Mouse (Mus musculus) stomach, postnatal 0 days (tissue): ENCODE data around the gene Slc6a9. TPM values are rescaled to one million over a fixed set of nuclear protein-coding genes. Genes with fewer than 3 reads are reported as not detected.
A peak's percentile ranks its signal among the peaks of the same experiment; 100 is the strongest.

Experiments
- ATAC-seq: fragments of 200-750 bp; cut with Nextera tagmentation; 2 replicates; pipeline ENCODE4 v1.8.0; 2017; ENCODE audit not compliant: low FRiP score, low TSS enrichment
- DNase-seq: peaks from one replicate; pipeline ENCODE4 v3.0.0-alpha.2; 2016; ENCODE audit warnings: low spot score
- H3K27ac ChIP-seq: fragments of 300-500 bp; sonication (generic); replicated peaks from 2 replicates; pipeline ENCODE4 v1.5.1; 2014; ENCODE audit warnings: mild to moderate bottlenecking, control low read depth
- H3K27me3 ChIP-seq: fragments of 300-500 bp; sonication (generic); 2 replicates; pipeline ENCODE4 v1.6.1; 2014; ENCODE audit warnings: low read length; ENCODE audit not compliant: control insufficient read depth, insufficient read depth
- H3K36me3 ChIP-seq: fragments of 300-500 bp; sonication (generic); 2 replicates; pipeline ENCODE4 v1.6.1; 2014; ENCODE audit warnings: low read length, mixed read lengths; ENCODE audit not compliant: control insufficient read depth, insufficient read depth
- H3K4me1 ChIP-seq: fragments of 300-500 bp; sonication (generic); replicated peaks from 2 replicates; pipeline ENCODE4 v1.6.1; 2014; ENCODE audit warnings: antibody characterized with exemption; ENCODE audit not compliant: control insufficient read depth, insufficient read depth
- H3K4me2 ChIP-seq: fragments of 300-500 bp; sonication (generic); replicated peaks from 2 replicates; pipeline ENCODE4 v1.6.1; 2014; ENCODE audit warnings: low read depth, mild to moderate bottlenecking, control low read depth, moderate library complexity
- H3K4me3 ChIP-seq: fragments of 300-500 bp; sonication (generic); 2 replicates; pipeline ENCODE4 v1.5.1; 2014; ENCODE audit warnings: low read depth, low read length, control low read depth
- H3K9ac ChIP-seq: fragments of 300-500 bp; sonication (generic); 2 replicates; pipeline ENCODE4 v1.6.1; 2014; ENCODE audit warnings: mild to moderate bottlenecking, low read length, control low read depth, mixed read lengths
- H3K9me3 ChIP-seq: fragments of 300-500 bp; sonication (generic); 2 replicates; pipeline ENCODE4 v1.6.1; 2016; ENCODE audit warnings: low read length; ENCODE audit not compliant: control insufficient read depth
- CTCF ChIP-seq: IDR thresholded peaks from 2 replicates; pipeline ENCODE4 v1.5.1; 2016; ENCODE audit warnings: antibody characterized with exemption, low read depth, mild to moderate bottlenecking, moderate library complexity
- EP300 ChIP-seq: optimal IDR thresholded peaks from 2 replicates; pipeline ENCODE3; 2016; ENCODE audit warnings: antibody characterized with exemption
- WGBS: fragments of 180-500 bp; shearing (Covaris S2); extraction: QIAGEN DNeasy Blood & Tissue Kit; methylation state at CpG from one replicate; pipeline ENCODE4 v1.1.7; 2014; 5-methylcytosine and 5-hydroxymethylcytosine counted together
- polyA plus RNA-seq: library from polyadenylated mRNA; unstranded; fragments of >200 nt; fragmentation: Nextera tagmentation; extraction: Ambion mirVana; gene quantifications from 2 replicates; pipeline ENCODE4 v1.2.1, GENCODE M21; 2015

The Slc6a9 gene
- polyA plus RNA-seq, 1 experiment from 2014 or later: 20.6 TPM

DNA sequence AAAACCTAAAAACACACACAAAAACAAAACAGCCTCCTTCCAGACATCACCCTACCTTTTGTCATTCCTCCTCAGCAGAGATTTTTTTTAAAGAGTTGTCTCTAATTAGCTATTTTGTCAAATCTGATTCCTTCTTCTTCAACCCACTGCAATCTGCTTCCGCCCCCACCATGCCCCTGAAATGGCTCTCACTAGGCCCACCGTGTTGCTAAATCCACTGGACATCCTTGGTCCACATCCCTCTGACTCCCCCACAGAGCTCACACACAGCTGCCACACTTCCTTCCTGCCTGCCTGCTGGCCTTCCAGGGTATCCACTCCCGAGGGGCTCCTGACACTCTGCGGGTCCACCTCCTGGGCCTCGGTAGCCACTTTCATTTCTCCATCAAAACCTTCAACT is 44.4 kb downstream of the Slc6a9 start:
- no peak overlapping the region for H3K4me3 ChIP-seq
- H3K27ac ChIP-seq: no peak overlapping the region
- ATAC-seq (no peak), DNase-seq (no peak)
- H3K4me2 ChIP-seq: no peak overlapping the region
- H3K36me3 ChIP-seq: no peaks in the 10 kb centered on the region; the same call in 1 of the 2 replicates
- H3K4me1 ChIP-seq: peaks cover 3% of the 10 kb centered on the region; the same call in 1 of the 2 replicates
- H3K27me3 ChIP-seq: no peaks in the 10 kb centered on the region
- TF ChIP-seq EP300 (no peak), CTCF (no peak)
- 85% methylated on average over 5 of the region's 5 CpGs for WGBS
- H3K9ac ChIP-seq: no peak overlapping the region
- H3K9me3 ChIP-seq: no peaks in the 10 kb centered on the region

DNA sequence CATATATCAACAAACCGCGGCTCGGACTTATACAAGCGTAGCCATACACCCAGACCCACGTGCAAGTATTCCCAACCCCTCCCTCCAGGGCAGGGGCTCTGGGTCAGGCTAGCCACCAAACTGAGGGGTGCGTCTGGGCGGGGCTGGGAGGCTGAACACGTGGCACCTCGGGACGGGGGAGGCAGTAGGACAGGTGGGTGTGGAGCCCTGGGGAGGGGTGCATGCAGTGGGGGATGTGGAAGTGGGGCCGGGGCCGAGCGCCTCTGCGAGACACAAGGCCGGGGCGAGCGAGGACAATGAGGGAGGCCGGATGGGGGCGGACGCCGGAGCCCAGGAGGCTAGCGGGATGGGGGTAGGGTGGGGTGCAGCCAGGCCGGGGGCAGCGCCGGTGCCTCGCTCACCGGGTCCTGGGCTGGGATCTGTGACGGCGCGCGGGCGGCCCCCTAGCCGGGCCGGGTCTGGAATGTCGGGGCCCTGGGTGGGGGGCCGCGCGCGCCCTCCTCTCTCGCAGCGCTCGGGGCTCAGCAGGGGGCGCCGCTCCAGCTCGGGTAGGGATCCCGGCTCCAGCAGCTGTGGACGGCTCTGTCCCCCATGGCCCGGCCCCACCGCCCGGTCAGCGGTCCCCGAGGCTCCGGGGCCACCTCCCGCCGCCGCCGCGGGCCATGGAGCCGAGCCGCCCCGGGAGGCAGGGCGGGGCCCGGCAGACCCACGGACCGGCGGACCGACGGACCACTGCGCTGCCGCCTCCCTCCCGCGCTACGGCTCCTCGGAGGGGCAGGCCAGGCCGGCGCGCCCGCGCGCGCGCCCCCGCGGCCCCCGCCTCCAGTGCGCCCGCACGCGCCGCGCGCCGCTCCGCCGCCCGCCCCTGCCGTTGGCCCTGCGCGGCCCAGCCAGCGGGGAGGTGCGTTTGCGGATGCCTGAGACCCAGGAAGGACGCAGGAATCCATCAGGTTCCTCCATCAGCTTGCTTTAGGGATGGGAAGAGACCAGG is 48.7 kb downstream of the Slc6a9 start, which contains the start of gene B4galt2:
B4galt2 (minus strand) TSS at position 787 of the 991 bp plus-strand sequence.
- no peak for TF ChIP-seq EP300
- TF ChIP-seq CTCF: peak; percentile 49
- peak; percentile 24; the same call in 1 of the 2 replicates for ATAC-seq
- Histone ChIP-seq H3K9ac (peak within 1 kb of the TSS; percentile 74), H3K27me3 (no peaks in the 10 kb centered on the region), H3K27ac (peak within 1 kb of the TSS; percentile 40; the same call in 1 of the 2 replicates), H3K4me1 (peaks cover 9% of the 10 kb centered on the region; the same call in 1 of the 2 replicates), H3K9me3 (no peaks in the 10 kb centered on the region), H3K4me2 (peak within 1 kb of the TSS; percentile 92), H3K4me3 (peak within 1 kb of the TSS; percentile 67), H3K36me3 (0 out of 2 replicates have a peak, but pooled peaks cover 6% of the 10 kb centered on the region)
- under 1% methylated on average over 50 of the region's 103 CpGs for WGBS
- DNase-seq: peak; percentile 51

DNA sequence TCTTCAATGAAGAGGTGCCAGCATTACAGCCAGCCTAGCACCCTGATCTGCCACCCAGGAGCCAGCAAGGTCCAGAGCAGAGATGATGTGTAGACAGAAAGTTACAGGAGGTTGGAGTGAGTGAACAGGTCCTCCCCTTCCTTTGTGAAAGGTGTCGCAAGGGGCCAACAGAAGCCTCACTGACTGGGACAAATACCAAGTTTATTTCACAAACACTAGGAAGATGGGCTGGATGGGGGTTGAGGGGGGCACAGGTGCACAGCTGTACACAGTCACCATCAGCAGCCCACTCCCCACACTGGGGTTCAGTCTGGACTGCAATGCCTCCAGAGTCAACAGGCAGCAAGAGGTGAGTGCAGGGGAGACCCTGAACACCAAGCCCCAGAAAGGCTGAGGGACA is 49.8 kb downstream of the Slc6a9 start:
- ATAC-seq (no peak), DNase-seq (no peak)
- no peak overlapping the region for H3K4me3 ChIP-seq
- H3K4me2 ChIP-seq: peak overlapping the region; percentile 92; the same call in 1 of the 2 replicates
- peaks cover 9% of the 10 kb centered on the region; the same call in 1 of the 2 replicates for H3K4me1 ChIP-seq
- H3K9ac ChIP-seq: no peak overlapping the region
- H3K36me3 ChIP-seq: 0 out of 2 replicates have a peak, but pooled peaks cover 6% of the 10 kb centered on the region
- WGBS: 73% methylated on average over 1 of the region's 1 CpGs
- H3K27ac ChIP-seq: no peak overlapping the region
- TF ChIP-seq EP300 (no peak), CTCF (no peak)
- no peaks in the 10 kb centered on the region for H3K9me3 ChIP-seq
- no peaks in the 10 kb centered on the region for H3K27me3 ChIP-seq

DNA sequence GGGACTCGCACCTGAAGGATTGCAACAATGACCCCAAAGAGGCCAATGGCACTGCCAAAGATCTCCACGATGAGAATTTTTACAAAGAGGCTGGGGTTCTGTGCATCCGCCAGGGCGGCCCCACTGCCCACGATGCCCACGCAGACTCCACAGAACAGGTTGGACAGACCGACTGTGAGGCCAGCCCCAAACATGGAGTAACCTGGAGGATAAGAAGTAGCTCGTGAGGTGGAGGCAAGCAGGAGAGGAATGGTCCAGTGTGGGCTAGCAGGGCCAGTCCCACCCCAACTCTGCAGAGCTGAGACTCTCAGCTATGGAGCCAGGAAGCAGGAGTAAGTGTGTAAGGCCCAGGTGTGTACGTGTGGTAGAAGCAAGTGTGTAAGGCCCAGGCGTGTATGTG is 50.8 kb downstream of the Slc6a9 start:
- H3K4me2 ChIP-seq: no peak overlapping the region

DNA sequence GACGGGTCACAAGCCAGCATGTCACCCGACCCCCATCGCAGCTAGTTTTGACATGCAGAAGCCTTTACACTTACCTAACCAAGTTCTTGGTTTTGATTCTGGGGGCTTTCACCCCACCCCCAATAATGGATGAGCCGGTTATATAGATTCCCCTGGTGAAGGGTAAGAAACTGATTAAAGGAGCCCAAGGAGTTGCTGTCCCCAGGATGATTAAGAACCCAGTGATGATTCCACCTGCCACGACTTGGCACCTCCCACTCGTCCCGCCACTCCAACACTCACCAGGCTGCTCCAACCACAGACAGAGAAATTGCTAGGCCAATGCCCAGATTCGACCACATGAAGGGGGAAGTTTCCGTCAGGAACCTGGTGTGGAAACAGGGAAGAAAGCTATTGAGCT is 51.7 kb downstream of the Slc6a9 start:
- DNase-seq (no peak), ATAC-seq (no peak)
- Histone ChIP-seq H3K27me3 (no peaks in the 10 kb centered on the region), H3K9ac (no peak overlapping the region), H3K27ac (no peak overlapping the region), H3K4me3 (peak overlapping the region; percentile 95; the same call in 1 of the 2 replicates), H3K9me3 (no peaks in the 10 kb centered on the region), H3K36me3 (0 out of 2 replicates have a peak, but pooled peaks cover 6% of the 10 kb centered on the region), H3K4me2 (peak overlapping the region; percentile 99), H3K4me1 (peaks cover 9% of the 10 kb centered on the region; the same call in 1 of the 2 replicates)
- no peak for TF ChIP-seq EP300
- TF ChIP-seq CTCF: no peak
- WGBS: 74% methylated on average over 9 of the region's 9 CpGs

More for the DNA sequence above, 50.8 kb downstream of the Slc6a9 start:
- ATAC-seq (no peak), DNase-seq (no peak)
- no peak overlapping the region for H3K9ac ChIP-seq
- H3K36me3 ChIP-seq: 0 out of 2 replicates have a peak, but pooled peaks cover 6% of the 10 kb centered on the region
- 93% methylated on average over 10 of the region's 10 CpGs for WGBS
- TF ChIP-seq CTCF: no peak
- no peak for TF ChIP-seq EP300
- no peak overlapping the region for H3K27ac ChIP-seq
- no peaks in the 10 kb centered on the region for H3K27me3 ChIP-seq
- H3K4me1 ChIP-seq: peaks cover 9% of the 10 kb centered on the region; the same call in 1 of the 2 replicates
- no peak overlapping the region for H3K4me3 ChIP-seq
- no peaks in the 10 kb centered on the region for H3K9me3 ChIP-seq
